ENCODE assay signal across 22 mouse cellular contexts in genomic region chr6:50618273-50618672, GRCm38 (mm10). TPM values are rescaled to one million over a fixed set of nuclear protein-coding genes. Genes with fewer than 3 reads are reported as not detected.
A peak's percentile ranks its signal among the peaks of the same experiment; 100 is the strongest.
DNase-seq lines count a peak whose midpoint lies in the region; ATAC-seq and TF ChIP-seq lines count a peak whose summit lies in the region.
"Not testable (repeated sequence)": the region's sequence is repeated elsewhere in the genome, so short reads cannot be mapped to it uniquely, and the experiment has no call there.
"Had no signal": no experiment of that assay in that cellular context is flagged by ENCODE, and none has a peak within 500 bp of the region (broad histone marks: within the 10 kb centered on the region; RNA-seq: fewer than 3 reads in every experiment).

No protein-coding gene starts in this region.

- H3K4me3 ChIP-seq in gastrocnemius, adult 2 months; layer of hippocampus, adult 2 months; lung, postnatal 0 days (ENCODE audit: low read depth, low read length); midbrain, postnatal 0 days (ENCODE audit: low read depth, low read length): not testable (repeated sequence)

- TF ChIP-seq CTCF in Patski (IDR thresholded peaks at IDR 0.05): peak; percentile 31
- peak; percentile 21; the same call in 1 of the 2 replicates for TF ChIP-seq CTCF in gastrocnemius, adult 2 months (IDR thresholded peaks at IDR 0.05)
- peak; percentile 44 for TF ChIP-seq CTCF in layer of hippocampus, adult 2 months (conservative IDR thresholded peaks at IDR 0.05)
- peak; percentile 46 for TF ChIP-seq CTCF in lung, postnatal 0 days (IDR thresholded peaks at IDR 0.05)
- peak; percentile 29; the same call in 1 of the 2 replicates for TF ChIP-seq CTCF in midbrain, postnatal 0 days (IDR thresholded peaks at IDR 0.05)

- intact Hi-C loops in gastrocnemius, adult 2 months (cut with DNase I): not testable (repeated sequence)

- H3K27me3 ChIP-seq in Patski; lung, postnatal 0 days (replicated peaks; ENCODE audit: insufficient read depth, low read length); midbrain, postnatal 0 days (ENCODE audit: insufficient read depth, low read length): not testable (repeated sequence)

- H3K9me3 ChIP-seq in lung, postnatal 0 days (ENCODE audit: low read length); midbrain, postnatal 0 days (ENCODE audit: low read length): not testable (repeated sequence)

- CTCF ChIA-PET in Patski (lab: Charles Lee): not testable (repeated sequence)

- POLR2A ChIA-PET in Patski (lab: Charles Lee): not testable (repeated sequence)

- H3K36me3 ChIP-seq in lung, postnatal 0 days (ENCODE audit: insufficient read depth, low read length); midbrain, postnatal 0 days (ENCODE audit: insufficient read depth, low read length): not testable (repeated sequence)

- WGBS in lung, postnatal 0 days: 92% methylated on average over 1 of the region's 1 CpGs
- 95% methylated on average over 1 of the region's 1 CpGs for WGBS in midbrain, postnatal 0 days

- not testable (repeated sequence) for H3K27ac ChIP-seq in gastrocnemius, adult 2 months; layer of hippocampus, adult 2 months; lung, postnatal 0 days (ENCODE audit: low read length); midbrain, postnatal 0 days (ENCODE audit: low read depth, low read length)

- not testable (repeated sequence) for H3K4me2 ChIP-seq in lung, postnatal 0 days (replicated peaks; ENCODE audit: low read depth, low read length); midbrain, postnatal 0 days (ENCODE audit: low read depth, low read length, poor library complexity, severe bottlenecking)

- peak; percentile 29 for DNase-seq in 416B (ENCODE audit: low read depth)
- not testable (repeated sequence) for DNase-seq in Patski (ENCODE audit: low read depth, low spot score); gastrocnemius, adult 2 months; layer of hippocampus, adult 2 months (ENCODE audit: low spot score in 2 of 2); lung, postnatal 0 days (ENCODE audit: low spot score); midbrain, postnatal 0 days (ENCODE audit: low spot score)

- H3K9ac ChIP-seq in lung, postnatal 0 days (replicated peaks; ENCODE audit: low read depth); midbrain, postnatal 0 days (replicated peaks; ENCODE audit: low read length, poor library complexity, severe bottlenecking): not testable (repeated sequence)

- H3K4me1 ChIP-seq in lung, postnatal 0 days (ENCODE audit: insufficient read depth, low read depth, low read length); midbrain, postnatal 0 days (ENCODE audit: insufficient read depth, low read length): not testable (repeated sequence)

- TF ChIP-seq EP300 in lung, postnatal 0 days (IDR thresholded peaks at IDR 0.05): not testable (repeated sequence)

- in situ Hi-C loops in Patski (cut with MboI; ENCODE audit: low pct_unique_long_range_greater_than_20kb): not testable (repeated sequence)

- ATAC-seq in Patski; lung, postnatal 0 days; midbrain, postnatal 0 days (ENCODE audit: low FRiP score): not testable (repeated sequence)
- ATAC-seq in hematopoietic stem cell, adult 5-6 weeks (replicated peaks in 1 of 2; ENCODE audit: insufficient read depth in 1 of 2, low FRiP score in 2 of 2, low TSS enrichment in 1 of 2, low read depth in 1 of 2, poor library complexity in 2 of 2, severe bottlenecking in 2 of 2): peak; percentile 36 to 46; a peak in 1 of 4 replicates

RNA-seq across cellular contexts. Expression of gene 4921507P07Rik, which starts 21.8 kb away (rescaled TPM):
- 0.51 TPM for polyA plus RNA-seq in Patski (2021)
- under 1 TPM; 0.31 to 0.69 TPM for total RNA-seq in gastrocnemius, adult 2 months (2021)
- 0.81 and 1.5 TPM in 2 replicates for total RNA-seq in hematopoietic stem cell, adult 5-6 weeks (2017)
- total RNA-seq in layer of hippocampus, adult 2 months (2021): under 1 TPM; 0.26 to 0.34 TPM
- 0.38 and 0.63 TPM in 2 replicates for polyA plus RNA-seq in lung, postnatal 0 days (2015; fragmentation: Nextera tagmentation; extraction: Ambion mirVana)
- total RNA-seq in midbrain, postnatal 0 days (2014; rRNA removed): 3.3 and 5.1 TPM in 2 replicates
- 3.6 and 4.4 TPM in 2 replicates for polyA plus RNA-seq in midbrain, postnatal 0 days (2015; fragmentation: Nextera tagmentation; extraction: Ambion mirVana)
- total RNA-seq: adrenal gland, postnatal 25 days had no signal
- polyA plus RNA-seq: adrenal gland, adult 2 months; erythroblast, embryonic 14.5 days had no signal

RNA-seq across cellular contexts. Expression of gene Npvf, which starts 36.0 kb away (rescaled TPM):
- polyA plus RNA-seq in Patski (2021): not detected
- not detected for total RNA-seq in gastrocnemius, adult 2 months (2021)
- total RNA-seq in hematopoietic stem cell, adult 5-6 weeks (2017): not detected in 2 replicates
- total RNA-seq in layer of hippocampus, adult 2 months (2021): not detected
- not detected in 2 replicates for polyA plus RNA-seq in lung, postnatal 0 days (2015; fragmentation: Nextera tagmentation; extraction: Ambion mirVana)
- total RNA-seq in midbrain, postnatal 0 days (2014; rRNA removed): not detected in 2 replicates
- 2.1 and 3.3 TPM in 2 replicates for polyA plus RNA-seq in midbrain, postnatal 0 days (2015; fragmentation: Nextera tagmentation; extraction: Ambion mirVana)
- total RNA-seq: adrenal gland, adult 2 months; adrenal gland, postnatal 25 days; gastrocnemius, postnatal 10 days; gastrocnemius, postnatal 4 days; heart, adult 8-10 months; heart, postnatal 36 days; MEL had no signal
- polyA plus RNA-seq: adrenal gland, adult 2 months; embryonic facial prominence, embryonic 11.5 days; embryonic facial prominence, embryonic 15.5 days; erythroblast, embryonic 14.5 days; forebrain, embryonic 10.5 days; heart, embryonic 12.5 days; heart, embryonic 16.5 days; hindbrain, embryonic 12.5 days; intestine, embryonic 14.5 days had no signal

RNA-seq across cellular contexts. Expression of gene Cycs, which starts 51.9 kb away (rescaled TPM):
- 46.1 TPM for polyA plus RNA-seq in Patski (2021)
- 100 to 1,000 TPM in 1 of 2 experiments, 10 to 100 TPM in 1; 86.8 to 134 TPM for total RNA-seq in gastrocnemius, adult 2 months (2021)
- total RNA-seq in hematopoietic stem cell, adult 5-6 weeks (2017): 71.9 and 119 TPM in 2 replicates
- total RNA-seq in layer of hippocampus, adult 2 months (2021): 10 to 100 TPM; 44.7 to 46.1 TPM
- 37.1 and 39.3 TPM in 2 replicates for polyA plus RNA-seq in lung, postnatal 0 days (2015; fragmentation: Nextera tagmentation; extraction: Ambion mirVana)
- 37.0 and 46.2 TPM in 2 replicates for total RNA-seq in midbrain, postnatal 0 days (2014; rRNA removed)
- 82.3 and 83.3 TPM in 2 replicates for polyA plus RNA-seq in midbrain, postnatal 0 days (2015; fragmentation: Nextera tagmentation; extraction: Ambion mirVana)
